Mouse (Mus musculus): ENCODE data around the gene Osbpl7. TPM values are rescaled to one million over a fixed set of nuclear protein-coding genes. Genes with fewer than 3 reads are reported as not detected.
A peak's percentile ranks its signal among the peaks of the same experiment; 100 is the strongest.

Osbpl7 gene
- total RNA-seq, 2 experiments from 2014 or later, result 5.7 to 6.8 TPM

GRCm38 (mm10) chr11:97038881-97039280 is 11.5 kb upstream of the Osbpl7 start:
- DNase-seq (ENCODE audit: low spot score in 2 of 2), result no peak

- no peak for DNase-seq (ENCODE audit: low spot score in 2 of 2)
Observed at GRCm38 (mm10) chr11:97040301-97041021, 10.0 kb upstream of the Osbpl7 start.

- peak; percentile 83 to 89 for DNase-seq (ENCODE audit: low spot score in 2 of 2)
Observed at GRCm38 (mm10) chr11:97041022-97041899, 9.2 kb upstream of the Osbpl7 start, which contains the start of the genes Lrrc46 and Mrpl10. TSS of gene Lrrc46 (minus strand) at chr11:97041407. TSS of gene Mrpl10 (plus strand) at chr11:97041560.

GRCm38 (mm10) chr11:97044902-97045301 is 5.5 kb upstream of the Osbpl7 start:
- no peak for DNase-seq (ENCODE audit: low spot score in 2 of 2)

- DNase-seq (ENCODE audit: low spot score in 2 of 2), result no peak
Observed at GRCm38 (mm10) chr11:97045861-97046260, 4.6 kb upstream of the Osbpl7 start.

GRCm38 (mm10) chr11:97048090-97048650 is 2.3 kb upstream of the Osbpl7 start:
- DNase-seq (ENCODE audit: low spot score in 2 of 2), result no peak

- DNase-seq (ENCODE audit: low spot score in 2 of 2), result no peak
Observed at GRCm38 (mm10) chr11:97049492-97050085, 839 bp upstream of the Osbpl7 start.

GRCm38 (mm10) chr11:97050944-97051586 is 637 bp downstream of the Osbpl7 start:
- no peak for DNase-seq (ENCODE audit: low spot score in 2 of 2)

GRCm38 (mm10) chr11:97052219-97052646 is 1.8 kb downstream of the Osbpl7 start:
- DNase-seq (ENCODE audit: low spot score in 2 of 2), result no peak

GRCm38 (mm10) chr11:97063274-97063920 is 13.0 kb downstream of the Osbpl7 start:
- no peak for DNase-seq (ENCODE audit: low spot score in 2 of 2)

- DNase-seq (ENCODE audit: low spot score in 2 of 2), result no peak
Observed at GRCm38 (mm10) chr11:97063921-97064295, 13.5 kb downstream of the Osbpl7 start.

- no peak for DNase-seq (ENCODE audit: low spot score in 2 of 2)
Observed at GRCm38 (mm10) chr11:97065538-97066295, 15.3 kb downstream of the Osbpl7 start.

GRCm38 (mm10) chr11:97066656-97067360 is 16.4 kb downstream of the Osbpl7 start:
- DNase-seq (ENCODE audit: low spot score in 2 of 2), result no peak

GRCm38 (mm10) chr11:97069333-97069732 is 18.9 kb downstream of the Osbpl7 start:
- no peak for DNase-seq (ENCODE audit: low spot score in 2 of 2)

- no peak for DNase-seq (ENCODE audit: low spot score in 2 of 2)
Observed at GRCm38 (mm10) chr11:97069770-97070169, 19.3 kb downstream of the Osbpl7 start.

- DNase-seq (ENCODE audit: low spot score in 2 of 2), result no peak
Observed at GRCm38 (mm10) chr11:97071129-97071528, 20.7 kb downstream of the Osbpl7 start.

GRCm38 (mm10) chr11:97072533-97072932 is 22.1 kb downstream of the Osbpl7 start:
- DNase-seq (ENCODE audit: low spot score in 2 of 2), result no peak

- no peak for DNase-seq (ENCODE audit: low spot score in 2 of 2)
Observed at GRCm38 (mm10) chr11:97074235-97074634, 23.8 kb downstream of the Osbpl7 start.

GRCm38 (mm10) chr11:97078751-97079150 is 28.3 kb downstream of the Osbpl7 start:
- DNase-seq (ENCODE audit: low spot score in 2 of 2), result no peak

All from gastrocnemius, postnatal 4 days (tissue).